Mouse (Mus musculus): ENCODE data around the gene Ctdnep1. TPM values are rescaled to one million over a fixed set of nuclear protein-coding genes. Genes with fewer than 3 reads are reported as not detected.

Gene Ctdnep1
- polyA plus RNA-seq, 1 experiment = 171 TPM

DNA sequence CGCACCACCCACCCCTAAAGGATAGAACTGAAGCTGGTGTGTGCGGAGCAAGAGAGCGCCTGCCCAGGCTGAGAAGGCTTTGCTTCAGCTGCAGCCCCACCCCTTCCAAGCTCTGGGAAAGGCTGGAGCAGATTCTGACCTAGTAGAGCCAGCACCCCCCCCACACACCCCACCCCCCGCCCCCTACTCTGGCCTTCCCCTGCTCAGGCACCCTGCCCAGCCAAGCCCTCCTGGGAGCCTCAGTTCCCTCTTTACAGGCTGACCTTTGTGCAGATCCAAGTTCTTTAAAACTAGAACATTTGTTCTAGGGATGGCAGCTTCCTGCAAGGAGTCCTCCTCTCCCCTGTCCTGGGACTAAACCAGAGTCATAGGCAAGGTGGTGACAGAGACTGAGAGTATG is 43.6 kb upstream of the Ctdnep1 start:
- Histone ChIP-seq H3K4me1 (ENCODE audit: control insufficient read depth, insufficient read depth, low read length) (no peaks in the 10 kb centered on the region), H3K4me3 (ENCODE audit: insufficient read depth, low read length) (no peak overlapping the region), H3K27ac (ENCODE audit: insufficient read depth, low read length) (no peak overlapping the region)
- TF ChIP-seq POLR2A (IDR thresholded peaks at IDR 0.05; ENCODE audit: low read depth, low read length) (no peak), CTCF (IDR thresholded peaks at IDR 0.05; ENCODE audit: borderline replicate concordance, insufficient read depth, low read length) (no peak)

DNA sequence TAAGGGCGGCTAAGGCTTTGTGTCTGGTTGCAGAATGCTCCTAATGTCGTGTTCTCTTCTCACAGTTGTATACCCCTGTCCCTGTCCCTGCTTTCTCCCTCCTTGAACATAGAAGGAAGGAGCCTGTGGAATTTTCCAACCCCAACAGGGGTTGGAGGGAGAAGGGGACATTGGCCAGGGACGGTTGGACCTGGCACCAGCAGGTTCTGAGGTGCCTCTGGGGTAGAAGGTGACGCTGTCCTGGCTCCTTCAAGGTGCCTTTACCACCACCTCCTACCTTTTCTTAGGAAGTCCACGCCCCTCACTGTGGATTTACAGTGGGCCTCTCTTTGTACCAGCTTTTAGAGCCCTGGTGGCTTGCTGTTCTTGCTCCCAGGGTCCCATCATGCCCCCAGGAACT is 43.1 kb upstream of the Ctdnep1 start:
- Histone ChIP-seq H3K4me1 (ENCODE audit: control insufficient read depth, insufficient read depth, low read length) (no peaks in the 10 kb centered on the region), H3K27ac (ENCODE audit: insufficient read depth, low read length) (no peak overlapping the region), H3K4me3 (ENCODE audit: insufficient read depth, low read length) (no peak overlapping the region)
- no peak for TF ChIP-seq POLR2A (IDR thresholded peaks at IDR 0.05; ENCODE audit: low read depth, low read length)
- no peak for TF ChIP-seq CTCF (IDR thresholded peaks at IDR 0.05; ENCODE audit: borderline replicate concordance, insufficient read depth, low read length)

DNA sequence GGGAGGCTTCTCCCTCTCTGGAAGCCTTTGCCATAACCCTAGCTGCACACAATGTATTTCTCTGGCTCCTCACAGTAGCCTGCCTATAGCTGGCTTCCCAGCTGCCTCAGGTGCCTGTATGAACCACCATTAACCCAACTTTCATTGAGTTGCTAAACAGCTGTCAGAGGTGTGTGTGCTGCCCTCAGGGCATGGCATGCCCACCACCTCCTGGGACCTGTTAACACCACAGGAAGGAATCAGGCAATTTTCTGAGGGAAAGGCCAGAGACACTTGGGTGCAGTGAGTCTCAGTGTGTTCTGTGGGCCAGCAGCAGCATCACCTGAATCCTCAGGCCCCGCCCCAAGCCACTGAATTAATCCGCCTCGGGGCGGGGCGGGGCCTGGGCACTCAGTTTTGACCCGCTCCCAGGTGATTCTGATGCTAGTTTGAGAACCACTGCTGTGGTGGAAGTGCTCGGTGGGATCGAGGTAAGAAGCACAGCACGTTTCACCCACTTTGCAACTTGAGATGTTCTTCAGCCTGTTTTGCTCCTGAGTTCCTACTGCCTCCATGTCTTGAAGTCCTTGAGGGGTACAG is 42.5 kb upstream of the Ctdnep1 start:
- H3K27ac ChIP-seq (ENCODE audit: insufficient read depth, low read length) = no peak overlapping the region
- H3K4me3 ChIP-seq (ENCODE audit: insufficient read depth, low read length) = no peak overlapping the region
- H3K4me1 ChIP-seq (ENCODE audit: control insufficient read depth, insufficient read depth, low read length) = no peaks in the 10 kb centered on the region
- TF ChIP-seq POLR2A (IDR thresholded peaks at IDR 0.05; ENCODE audit: low read depth, low read length) (no peak), CTCF (IDR thresholded peaks at IDR 0.05; ENCODE audit: borderline replicate concordance, insufficient read depth, low read length) (no peak)

DNA sequence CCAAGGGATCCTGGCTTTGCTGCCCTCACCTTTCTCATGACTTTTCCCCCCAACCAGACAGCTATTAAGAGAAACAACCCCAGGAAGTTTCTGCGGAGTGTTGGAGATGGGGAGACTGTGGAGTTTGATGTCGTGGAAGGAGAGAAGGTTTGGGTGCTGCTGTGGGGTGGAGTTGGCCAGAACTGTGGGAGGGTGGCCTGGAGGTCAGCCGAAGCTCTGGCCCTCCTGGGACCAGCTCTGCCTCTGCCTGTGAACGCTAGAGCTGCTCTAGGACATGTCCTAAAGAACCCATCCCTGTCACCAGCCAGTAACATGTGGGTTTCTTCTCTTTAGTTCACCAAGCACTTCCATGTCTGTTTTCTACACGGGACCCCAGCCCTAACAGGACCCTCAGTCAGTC is 41.8 kb upstream of the Ctdnep1 start:
- no peaks in the 10 kb centered on the region for H3K4me1 ChIP-seq (ENCODE audit: control insufficient read depth, insufficient read depth, low read length)
- H3K4me3 ChIP-seq (ENCODE audit: insufficient read depth, low read length) = no peak overlapping the region
- TF ChIP-seq CTCF (IDR thresholded peaks at IDR 0.05; ENCODE audit: borderline replicate concordance, insufficient read depth, low read length) (no peak), POLR2A (IDR thresholded peaks at IDR 0.05; ENCODE audit: low read depth, low read length) (no peak)
- no peak overlapping the region for H3K27ac ChIP-seq (ENCODE audit: insufficient read depth, low read length)

DNA sequence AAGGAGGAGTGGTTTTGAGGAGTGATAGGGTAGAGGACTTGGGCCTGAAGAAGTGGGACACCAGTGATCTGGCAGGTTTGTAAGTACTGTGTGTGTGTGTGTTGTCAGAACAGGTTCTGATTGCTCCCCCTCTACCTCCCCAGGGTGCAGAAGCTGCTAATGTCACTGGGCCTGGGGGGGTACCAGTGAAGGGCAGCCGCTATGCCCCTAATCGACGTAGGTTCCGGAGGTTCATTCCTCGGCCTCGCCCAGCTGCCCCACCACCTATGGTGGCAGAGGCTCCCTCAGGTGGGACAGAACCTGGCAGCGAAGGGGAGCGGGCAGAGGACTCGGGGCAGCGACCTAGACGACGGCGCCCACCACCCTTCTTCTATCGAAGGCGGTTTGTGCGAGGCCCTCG is 41.2 kb upstream of the Ctdnep1 start:
- TF ChIP-seq CTCF (IDR thresholded peaks at IDR 0.05; ENCODE audit: borderline replicate concordance, insufficient read depth, low read length) = no peak
- TF ChIP-seq POLR2A (IDR thresholded peaks at IDR 0.05; ENCODE audit: low read depth, low read length) = no peak
- H3K4me1 ChIP-seq (ENCODE audit: control insufficient read depth, insufficient read depth, low read length) = no peaks in the 10 kb centered on the region
- no peak overlapping the region for H3K27ac ChIP-seq (ENCODE audit: insufficient read depth, low read length)
- no peak overlapping the region for H3K4me3 ChIP-seq (ENCODE audit: insufficient read depth, low read length)

DNA sequence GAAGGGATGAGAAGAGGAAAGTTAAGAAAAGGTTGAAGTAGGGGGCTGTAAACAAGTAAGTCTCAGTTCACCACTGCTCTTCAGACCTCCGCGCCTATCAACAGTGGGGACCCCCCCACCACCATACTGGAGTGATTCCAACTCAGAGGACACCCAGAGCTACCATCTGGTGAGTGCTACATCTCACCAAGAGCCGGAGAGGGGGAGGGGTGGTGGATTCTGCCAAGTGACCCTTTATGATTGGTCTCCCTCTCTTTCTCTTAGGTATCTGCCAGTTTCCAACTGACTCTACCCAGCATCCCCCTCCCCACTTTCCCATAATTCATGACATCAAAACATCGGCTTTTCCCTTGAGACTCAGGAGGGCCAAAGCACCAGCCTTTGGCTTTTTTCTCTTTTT is 40.0 kb upstream of the Ctdnep1 start:
- H3K27ac ChIP-seq (ENCODE audit: insufficient read depth, low read length) = no peak overlapping the region
- H3K4me1 ChIP-seq (ENCODE audit: control insufficient read depth, insufficient read depth, low read length) = no peaks in the 10 kb centered on the region
- TF ChIP-seq CTCF (IDR thresholded peaks at IDR 0.05; ENCODE audit: borderline replicate concordance, insufficient read depth, low read length) = no peak
- TF ChIP-seq POLR2A (IDR thresholded peaks at IDR 0.05; ENCODE audit: low read depth, low read length) = no peak
- no peak overlapping the region for H3K4me3 ChIP-seq (ENCODE audit: insufficient read depth, low read length)

DNA sequence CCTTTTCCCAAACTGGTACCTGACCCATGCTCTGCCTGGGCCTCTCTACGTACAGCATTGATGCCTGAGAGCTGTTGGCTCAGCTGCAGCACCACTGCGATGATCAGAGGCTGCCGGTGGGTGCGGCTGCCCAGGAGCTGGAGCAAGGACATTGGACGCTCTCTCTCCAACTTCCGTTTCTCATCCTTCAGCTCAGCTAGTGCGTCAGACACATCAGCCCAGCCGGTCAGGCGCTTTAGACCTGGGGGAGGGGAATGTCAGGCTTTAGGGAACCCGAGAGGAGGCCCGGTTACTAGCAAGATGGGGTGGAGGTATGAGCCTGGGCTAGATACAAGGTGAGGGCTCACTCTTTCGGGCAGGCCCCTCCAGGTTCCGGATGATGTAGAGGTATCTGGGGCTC is 35.7 kb upstream of the Ctdnep1 start:
- no peak overlapping the region for H3K4me3 ChIP-seq (ENCODE audit: insufficient read depth, low read length)
- H3K27ac ChIP-seq (ENCODE audit: insufficient read depth, low read length) = no peak overlapping the region
- H3K4me1 ChIP-seq (ENCODE audit: control insufficient read depth, insufficient read depth, low read length) = no peaks in the 10 kb centered on the region
- TF ChIP-seq CTCF (IDR thresholded peaks at IDR 0.05; ENCODE audit: borderline replicate concordance, insufficient read depth, low read length) (no peak), POLR2A (IDR thresholded peaks at IDR 0.05; ENCODE audit: low read depth, low read length) (no peak)

DNA sequence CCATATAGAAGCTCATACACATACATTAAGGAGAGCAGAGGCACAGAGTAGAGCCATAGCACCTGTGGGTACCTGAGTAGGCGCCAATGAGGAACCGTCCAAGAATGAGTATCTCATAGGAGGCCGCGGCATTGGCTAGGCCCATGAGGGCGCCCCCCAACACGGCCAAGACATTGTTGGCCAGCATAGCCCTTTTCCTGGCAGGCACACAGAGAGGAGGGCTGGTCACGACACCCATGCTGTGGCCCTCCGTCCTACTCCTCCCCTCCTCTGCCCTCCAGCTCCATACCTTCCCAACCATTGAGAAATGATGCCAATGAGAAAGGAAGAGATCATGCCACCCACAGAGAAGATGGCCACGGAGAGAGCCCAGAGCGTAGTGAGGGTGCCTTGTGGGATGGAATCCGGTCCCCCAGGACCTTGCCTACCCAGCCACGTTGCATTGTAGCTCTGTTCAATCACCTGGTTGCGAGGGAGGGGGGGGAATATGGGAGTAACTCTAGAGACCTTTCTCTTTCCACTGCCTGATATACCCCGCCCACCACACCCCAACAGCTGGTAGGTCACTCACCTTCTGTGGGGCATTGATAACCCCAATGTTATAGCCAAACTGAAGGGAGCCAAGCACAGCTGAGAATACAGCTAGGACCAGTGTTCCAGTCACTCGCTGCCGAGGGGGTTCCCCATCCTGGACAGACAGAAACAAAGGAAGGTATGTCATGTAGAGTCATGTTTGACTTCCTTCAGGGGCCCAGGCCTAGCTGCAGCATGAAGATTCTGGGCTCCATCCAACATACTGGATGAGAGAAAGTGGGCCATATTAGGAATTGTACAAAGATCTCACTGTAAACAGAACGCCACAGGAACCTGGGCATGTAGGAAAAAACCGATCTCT is 34.7 kb upstream of the Ctdnep1 start:
- H3K27ac ChIP-seq (ENCODE audit: insufficient read depth, low read length) = no peak overlapping the region
- TF ChIP-seq CTCF (IDR thresholded peaks at IDR 0.05; ENCODE audit: borderline replicate concordance, insufficient read depth, low read length) (no peak), POLR2A (IDR thresholded peaks at IDR 0.05; ENCODE audit: low read depth, low read length) (no peak)
- H3K4me3 ChIP-seq (ENCODE audit: insufficient read depth, low read length) = no peak overlapping the region
- no peaks in the 10 kb centered on the region for H3K4me1 ChIP-seq (ENCODE audit: control insufficient read depth, insufficient read depth, low read length)

DNA sequence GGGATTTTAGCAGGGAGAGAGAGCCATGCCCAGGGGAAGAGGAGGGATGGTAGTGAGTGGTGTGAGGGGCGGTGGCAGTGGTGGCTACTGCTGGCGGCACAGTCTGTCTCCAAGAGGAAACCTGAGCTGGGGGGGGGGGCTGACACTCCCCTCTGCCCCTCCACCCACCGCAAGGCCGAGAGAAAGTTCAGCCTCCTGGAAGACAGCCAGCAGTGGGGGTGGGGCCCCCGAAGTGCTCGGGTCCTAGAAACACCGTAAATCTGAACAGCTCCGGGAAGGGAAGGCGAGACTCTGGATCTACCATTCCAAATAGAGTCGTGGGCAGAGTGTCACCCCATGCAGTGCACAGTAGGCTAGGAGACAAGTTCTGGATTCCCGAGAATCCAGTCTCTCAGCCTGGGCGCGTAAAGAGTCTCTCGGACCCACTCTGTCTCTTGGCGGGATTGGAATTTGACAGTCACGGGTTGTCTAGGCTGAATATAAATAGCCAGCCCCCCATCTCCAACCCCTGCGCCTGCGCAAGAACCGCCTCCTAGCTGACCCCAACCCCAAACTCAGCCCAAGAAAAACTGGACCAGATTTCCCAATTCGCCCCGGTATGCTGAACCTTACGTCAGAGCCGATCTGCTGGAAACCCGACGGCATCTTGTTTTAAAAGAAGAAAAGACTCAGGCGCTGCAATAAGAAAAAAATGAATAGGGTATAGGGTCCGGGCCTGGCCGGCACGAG is 33.5 kb upstream of the Ctdnep1 start:
- H3K4me3 ChIP-seq (ENCODE audit: insufficient read depth, low read length) = peak overlapping the region; percentile 50
- no peak for TF ChIP-seq POLR2A (IDR thresholded peaks at IDR 0.05; ENCODE audit: low read depth, low read length)
- no peak for TF ChIP-seq CTCF (IDR thresholded peaks at IDR 0.05; ENCODE audit: borderline replicate concordance, insufficient read depth, low read length)
- no peaks in the 10 kb centered on the region for H3K4me1 ChIP-seq (ENCODE audit: control insufficient read depth, insufficient read depth, low read length)
- H3K27ac ChIP-seq (ENCODE audit: insufficient read depth, low read length) = no peak overlapping the region
